Mouse (Mus musculus) retina, embryonic 14.5 days (tissue): ENCODE measurements around the gene Aptx.

Experiments used
- DNase-seq: peaks from one replicate; pipeline ENCODE4 v3.0.0-alpha.2; 2015; ENCODE audit warnings: low spot score

Gene Aptx

DNA sequence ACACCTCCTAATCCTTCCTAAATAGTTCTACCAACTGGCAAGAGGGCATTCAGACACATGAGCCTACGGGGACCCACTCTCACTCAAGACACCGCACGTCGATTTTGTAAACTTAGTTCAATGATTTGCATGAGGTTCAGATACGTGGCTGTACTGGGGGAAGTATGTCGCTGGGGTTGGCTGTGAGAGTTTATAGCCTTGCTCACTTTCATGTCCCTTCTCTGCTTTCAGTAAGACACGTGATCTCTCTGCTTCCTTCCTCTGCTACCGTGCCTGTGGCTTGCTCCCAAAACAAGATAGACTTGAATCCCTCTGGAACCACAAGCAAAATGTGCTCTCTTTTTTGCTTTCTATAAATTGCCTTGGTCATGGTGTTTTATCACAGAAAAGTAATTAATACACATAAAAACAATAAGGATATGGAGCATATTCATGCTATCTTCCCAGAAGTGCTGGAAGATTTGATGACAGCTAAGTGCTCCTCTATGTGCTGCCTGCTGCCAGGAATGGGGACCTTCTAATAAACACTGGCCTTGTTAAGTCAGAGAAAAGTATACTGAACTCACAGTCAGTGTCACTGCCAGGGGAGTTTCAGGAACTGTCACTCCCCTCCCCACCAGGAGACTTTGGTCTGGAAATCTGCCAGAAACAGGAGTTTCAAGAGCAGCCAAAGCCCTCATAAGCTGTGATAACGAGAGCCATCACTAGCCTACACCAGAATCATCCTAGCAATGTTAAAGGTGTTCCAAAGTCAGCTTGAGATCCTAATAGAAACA is 36.6 kb downstream of the Aptx start:
- no peak for DNase-seq

DNA sequence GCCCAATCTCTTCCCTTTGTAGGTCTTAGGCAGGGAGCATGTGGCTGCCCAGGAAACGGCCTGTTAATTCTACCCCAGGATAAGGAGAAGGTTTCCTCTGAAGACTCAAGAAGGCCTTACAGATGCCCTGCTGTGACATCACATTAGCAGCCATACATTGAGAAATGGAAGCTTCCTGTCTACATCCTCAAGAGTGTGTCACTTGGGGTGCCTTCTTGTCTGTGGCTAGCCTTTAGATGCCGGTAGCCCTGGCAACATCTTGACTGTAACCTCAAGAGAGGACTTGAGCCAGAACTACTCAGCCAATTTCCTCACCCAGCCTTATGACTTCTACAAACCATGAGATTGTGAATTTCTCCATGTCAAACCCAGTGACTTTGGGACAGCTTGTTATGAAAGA is 51.9 kb downstream of the Aptx start:
- no peak for DNase-seq

DNA sequence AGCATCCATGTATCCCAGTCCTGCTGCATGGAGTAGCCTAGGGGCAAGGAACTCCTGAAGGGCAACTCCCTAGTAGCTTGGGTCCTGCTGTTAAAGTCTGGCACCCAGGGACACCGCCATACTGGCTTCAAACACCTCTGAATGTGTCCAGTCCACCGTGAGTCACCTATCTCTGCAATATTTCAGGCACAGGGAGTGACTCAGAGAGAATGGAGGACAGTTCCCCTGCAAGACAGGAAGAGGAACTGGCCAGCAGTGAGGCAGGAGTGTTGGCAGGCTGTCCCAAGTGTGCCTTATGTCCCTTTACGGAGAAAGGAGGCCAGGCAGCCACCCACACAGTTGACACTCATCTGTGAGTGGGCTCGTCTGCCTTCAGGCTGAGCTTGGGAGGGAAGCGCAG is 53.9 kb downstream of the Aptx start:
- no peak for DNase-seq

DNA sequence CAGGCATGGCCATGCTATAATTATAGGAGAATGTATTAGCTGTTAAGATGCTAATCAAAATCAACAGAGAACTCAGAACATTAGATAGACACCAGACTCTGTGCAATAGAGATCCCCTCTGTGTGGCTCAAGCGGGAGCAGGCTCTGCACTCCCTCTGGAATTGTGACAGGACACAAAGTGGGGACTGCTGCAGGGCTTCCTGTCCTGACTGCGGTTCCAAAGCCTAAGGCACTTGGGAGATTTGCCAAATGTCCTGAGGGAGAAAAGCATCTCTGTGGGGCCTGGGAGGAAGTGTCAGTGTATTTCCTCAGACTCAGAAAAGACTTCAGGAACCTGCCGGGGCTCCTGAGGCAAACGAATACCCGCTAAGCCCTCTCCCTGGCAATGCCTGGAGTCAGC is 59.4 kb downstream of the Aptx start:
- no peak for DNase-seq

DNA sequence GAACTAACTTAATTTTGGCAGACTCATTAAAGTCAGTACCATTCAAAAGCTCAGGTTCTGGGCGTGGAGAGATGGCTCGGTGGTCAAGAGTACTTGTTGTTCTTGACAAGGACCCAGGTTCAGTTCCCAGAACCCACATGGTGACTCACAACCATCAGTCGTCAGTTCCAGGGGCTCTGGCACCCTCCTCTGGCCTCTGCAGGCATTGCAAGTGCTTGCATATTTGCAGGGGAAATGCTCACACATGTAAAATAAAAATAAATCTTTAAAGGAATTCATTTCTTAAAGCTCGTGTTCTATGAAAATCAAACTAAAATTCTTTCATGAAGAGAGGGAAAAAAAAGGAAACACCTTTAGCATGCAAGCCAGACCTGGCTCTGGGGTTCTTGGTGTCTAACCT is 62.0 kb downstream of the Aptx start:
- DNase-seq, result no peak
